Mouse (Mus musculus): ENCODE measurements around the gene Pbld1.
"Not testable (repeated sequence)": the region's sequence is repeated elsewhere in the genome, so short reads cannot be mapped to it uniquely, and the experiment has no call there.

Pbld1 gene

GRCm38 (mm10) chr10:63039867-63040628 lies 19.9 kb upstream of the Pbld1 start:
- no peak for DNase-seq (ENCODE audit: low spot score in 2 of 2)

GRCm38 (mm10) chr10:63043154-63043553 lies 16.8 kb upstream of the Pbld1 start:
- DNase-seq (ENCODE audit: low spot score in 2 of 2): no peak

DNA sequence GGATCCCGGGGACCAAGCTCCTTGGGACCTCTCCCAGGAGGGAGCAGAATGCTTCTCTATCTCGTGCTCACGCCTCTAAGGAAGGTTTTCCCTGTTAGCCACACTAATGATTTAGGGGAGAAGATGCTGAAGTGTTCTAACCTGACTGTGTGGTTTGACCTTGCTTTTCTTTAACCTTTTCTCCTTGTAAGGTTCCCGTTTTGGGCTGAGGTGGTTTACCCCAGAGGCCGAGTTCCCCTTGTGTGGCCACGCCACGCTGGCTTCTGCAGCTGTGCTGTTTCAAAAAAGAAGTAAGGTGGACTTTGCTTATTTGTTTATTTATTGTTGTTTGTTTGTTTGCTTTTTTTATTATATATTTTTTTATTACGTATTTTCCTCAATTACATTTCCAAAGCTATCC lies 12.2 kb upstream of the Pbld1 start:
- DNase-seq (ENCODE audit: low spot score in 2 of 2): no peak

DNA sequence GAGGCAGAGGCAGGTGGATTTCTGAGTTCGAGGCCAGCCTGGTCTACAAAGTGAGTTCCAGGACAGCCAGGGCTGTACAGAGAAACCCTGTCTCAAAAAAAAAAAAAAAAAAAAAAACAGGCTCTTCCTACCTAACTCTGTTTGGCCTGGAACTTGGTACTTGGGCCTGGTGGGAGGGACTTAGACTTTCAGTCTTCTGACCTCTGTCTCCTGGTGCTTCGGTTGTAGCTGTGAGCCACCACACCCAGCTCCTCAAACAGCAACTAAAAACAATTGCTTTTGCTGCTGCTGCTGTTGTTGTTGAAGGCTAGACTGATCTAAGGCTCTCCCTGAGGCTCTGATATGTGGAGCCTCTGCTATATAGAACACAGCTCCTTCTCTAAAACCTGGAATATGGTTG lies 10.9 kb upstream of the Pbld1 start:
- no peak for DNase-seq (ENCODE audit: low spot score in 2 of 2)

DNA sequence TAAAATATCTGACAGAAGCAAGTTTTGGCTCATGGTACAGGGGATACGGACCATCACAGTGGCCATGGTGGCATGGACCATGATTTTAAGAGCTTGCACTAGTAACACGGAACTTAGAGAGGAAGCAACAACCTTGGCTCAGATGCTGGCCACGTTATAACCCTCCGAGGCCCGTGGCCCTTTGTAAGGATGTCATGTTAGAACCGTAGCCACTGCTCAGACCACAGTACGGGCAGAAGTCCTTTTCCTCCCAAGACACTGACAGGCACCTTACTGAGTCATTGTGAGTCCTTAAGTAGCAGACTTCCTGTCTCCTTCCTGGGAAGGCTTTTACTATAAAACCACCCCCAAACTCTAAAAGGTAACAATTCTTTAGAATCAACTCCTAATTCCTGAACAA lies 8.7 kb upstream of the Pbld1 start:
- DNase-seq (ENCODE audit: low spot score in 2 of 2): no peak

GRCm38 (mm10) chr10:63052011-63052410 lies 8.0 kb upstream of the Pbld1 start:
- DNase-seq (ENCODE audit: low spot score in 2 of 2): no peak

GRCm38 (mm10) chr10:63053007-63053406 lies 7.0 kb upstream of the Pbld1 start:
- DNase-seq (ENCODE audit: low spot score in 2 of 2): peak; percentile 33 to 39

GRCm38 (mm10) chr10:63054071-63054470 lies 5.9 kb upstream of the Pbld1 start:
- not testable (repeated sequence) for DNase-seq (ENCODE audit: low spot score in 2 of 2)

DNA sequence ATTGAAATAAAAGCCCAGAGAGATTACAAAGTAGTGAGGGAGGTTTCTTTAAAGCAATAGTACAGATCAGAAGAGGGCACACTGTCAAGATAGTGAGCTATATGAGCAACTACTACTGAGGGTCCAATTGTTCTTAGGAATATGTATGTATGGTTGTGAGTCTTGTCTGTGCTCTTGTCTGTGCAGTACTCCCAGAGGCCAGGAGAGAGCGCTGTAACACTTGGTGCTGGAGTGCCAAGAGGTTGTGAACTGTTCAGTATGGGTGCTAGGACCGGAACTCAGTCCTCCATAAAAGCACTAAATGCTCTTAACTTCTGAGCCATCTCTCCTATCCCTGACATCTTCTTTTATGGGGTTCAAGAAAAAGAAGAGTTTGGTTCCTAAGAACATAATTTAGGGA lies 5.4 kb upstream of the Pbld1 start:
- no peak for DNase-seq (ENCODE audit: low spot score in 2 of 2)

DNA sequence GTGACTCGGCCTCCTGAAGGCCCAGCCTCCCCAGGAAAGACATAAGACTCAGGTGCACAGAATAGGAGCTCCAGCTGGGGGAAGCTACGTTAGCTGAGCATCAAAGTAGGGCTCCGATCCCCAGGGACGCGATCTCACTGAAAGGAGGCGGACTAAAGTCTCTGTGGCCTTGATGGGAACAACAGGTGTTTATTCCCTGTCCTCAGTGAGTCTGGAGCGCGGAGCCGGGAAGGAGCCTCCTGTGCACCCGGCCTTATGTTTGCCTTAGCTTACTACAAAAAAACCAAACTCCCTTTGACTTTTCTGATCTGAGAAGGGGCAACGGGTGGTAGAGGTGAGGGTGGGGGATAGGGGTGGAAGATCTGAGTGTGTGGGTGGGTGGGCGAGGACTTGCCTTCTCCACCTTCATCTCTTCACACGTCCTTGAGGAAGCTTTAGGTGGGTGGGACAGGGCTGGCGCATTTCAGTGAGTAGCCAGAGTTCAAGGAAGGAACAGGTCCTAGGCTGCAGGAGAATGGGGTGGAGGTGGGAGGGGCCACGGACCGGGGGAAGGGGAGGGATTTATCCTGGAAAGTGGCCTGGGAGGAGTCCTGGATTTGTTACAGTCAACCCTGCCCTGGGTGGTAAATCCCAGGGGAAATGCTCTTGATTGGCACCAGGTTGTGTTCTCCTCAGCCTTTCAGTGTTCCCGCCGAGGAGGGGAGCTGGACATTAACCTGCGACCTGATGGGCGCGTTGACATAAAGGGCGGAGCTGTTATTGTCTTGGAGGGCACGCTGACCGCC lies 2.8 kb upstream of the Pbld1 start:
- no peak for DNase-seq (ENCODE audit: low spot score in 2 of 2)

DNA sequence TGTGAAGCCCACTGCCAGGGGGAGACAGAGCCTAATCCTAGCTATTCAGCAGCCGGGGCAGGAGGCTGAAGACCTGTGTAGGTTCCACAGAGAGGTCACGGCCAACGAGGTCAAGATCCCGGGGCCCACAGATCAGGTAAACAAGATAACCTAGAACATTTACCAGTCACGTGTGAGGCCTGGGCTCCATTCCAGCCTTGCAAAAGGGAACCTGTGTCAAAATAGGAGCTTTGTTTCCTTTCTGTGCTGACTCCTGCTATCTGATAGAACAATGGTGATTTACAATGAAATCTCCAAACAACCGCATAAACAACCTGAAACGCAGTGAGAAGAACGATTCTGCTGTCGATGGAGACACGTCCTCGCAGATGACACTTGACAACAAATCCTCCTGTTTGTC lies 444 bp downstream of the Pbld1 start:
- DNase-seq (ENCODE audit: low spot score in 2 of 2): peak; percentile 57 to 66

GRCm38 (mm10) chr10:63061266-63061665 lies 1.3 kb downstream of the Pbld1 start:
- no peak for DNase-seq (ENCODE audit: low spot score in 2 of 2)

DNA sequence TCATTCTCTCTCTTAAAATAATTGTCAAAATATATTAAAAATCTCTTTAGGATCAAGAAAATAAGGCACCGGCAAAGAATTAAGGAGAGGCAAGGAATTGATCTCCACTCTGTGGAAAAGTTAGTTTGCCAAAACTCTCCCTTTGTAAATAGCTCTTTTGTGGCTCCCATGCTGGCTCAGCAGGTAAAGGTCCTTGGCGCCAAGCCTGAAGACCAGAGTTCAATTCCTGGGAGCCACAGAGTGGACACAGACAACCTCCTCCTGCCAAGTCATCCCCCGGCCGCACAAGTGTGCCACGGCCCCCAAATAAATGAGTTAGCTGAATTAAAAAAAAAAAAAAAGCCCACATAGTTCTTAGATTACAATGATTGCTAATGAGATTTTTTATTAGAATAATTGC lies 2.7 kb downstream of the Pbld1 start:
- no peak for DNase-seq (ENCODE audit: low spot score in 2 of 2)

DNA sequence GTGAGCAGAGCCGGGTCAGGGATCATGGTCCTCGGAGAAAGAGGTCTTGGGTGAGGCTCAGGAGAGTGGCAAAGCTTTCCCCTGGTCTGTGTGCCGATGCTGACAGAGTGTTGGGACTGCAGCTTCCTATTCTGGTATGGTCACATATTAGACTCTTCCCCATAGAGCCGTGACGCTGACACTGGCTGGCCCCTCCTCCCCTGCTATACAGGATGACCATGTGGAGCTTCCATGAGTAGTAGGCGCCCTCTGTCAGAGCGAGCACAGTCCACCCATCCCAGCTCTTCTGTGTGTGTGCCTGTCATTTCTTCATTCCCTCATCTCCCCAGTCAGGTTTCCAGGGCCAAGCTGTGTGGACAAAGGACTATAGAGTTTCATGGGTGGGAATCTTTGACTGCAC lies 3.4 kb downstream of the Pbld1 start:
- DNase-seq (ENCODE audit: low spot score in 2 of 2): no peak

- no peak for DNase-seq (ENCODE audit: low spot score in 2 of 2)
These were observed 4.6 kb downstream of the Pbld1 start for GRCm38 (mm10) chr10:63064516-63064915.

- DNase-seq (ENCODE audit: low spot score in 2 of 2): no peak
These were observed 5.6 kb downstream of the Pbld1 start for GRCm38 (mm10) chr10:63065561-63065960.

DNA sequence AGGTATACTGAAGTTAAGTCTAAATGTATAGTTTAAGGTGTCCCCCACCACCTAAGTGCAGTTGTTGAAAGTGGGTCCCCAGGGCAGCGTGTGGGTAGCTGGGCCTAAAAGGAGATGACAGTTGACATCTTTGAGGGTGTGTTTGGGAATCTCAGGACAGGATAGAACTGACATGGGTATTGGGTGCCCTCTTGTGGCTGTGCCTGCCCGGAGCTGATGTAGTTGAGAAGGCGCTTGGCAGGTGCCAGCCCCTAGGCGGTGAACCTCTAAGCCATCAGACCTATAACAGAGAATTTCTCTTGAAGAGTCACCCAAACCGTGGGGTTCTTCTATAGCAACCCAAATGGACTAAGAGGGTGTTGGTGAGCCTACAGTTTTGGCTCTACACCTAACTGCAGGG lies 6.0 kb downstream of the Pbld1 start:
- DNase-seq (ENCODE audit: low spot score in 2 of 2): peak; percentile 61

- no peak for DNase-seq (ENCODE audit: low spot score in 2 of 2)
These were observed 26.3 kb downstream of the Pbld1 start for GRCm38 (mm10) chr10:63086304-63086703.

DNA sequence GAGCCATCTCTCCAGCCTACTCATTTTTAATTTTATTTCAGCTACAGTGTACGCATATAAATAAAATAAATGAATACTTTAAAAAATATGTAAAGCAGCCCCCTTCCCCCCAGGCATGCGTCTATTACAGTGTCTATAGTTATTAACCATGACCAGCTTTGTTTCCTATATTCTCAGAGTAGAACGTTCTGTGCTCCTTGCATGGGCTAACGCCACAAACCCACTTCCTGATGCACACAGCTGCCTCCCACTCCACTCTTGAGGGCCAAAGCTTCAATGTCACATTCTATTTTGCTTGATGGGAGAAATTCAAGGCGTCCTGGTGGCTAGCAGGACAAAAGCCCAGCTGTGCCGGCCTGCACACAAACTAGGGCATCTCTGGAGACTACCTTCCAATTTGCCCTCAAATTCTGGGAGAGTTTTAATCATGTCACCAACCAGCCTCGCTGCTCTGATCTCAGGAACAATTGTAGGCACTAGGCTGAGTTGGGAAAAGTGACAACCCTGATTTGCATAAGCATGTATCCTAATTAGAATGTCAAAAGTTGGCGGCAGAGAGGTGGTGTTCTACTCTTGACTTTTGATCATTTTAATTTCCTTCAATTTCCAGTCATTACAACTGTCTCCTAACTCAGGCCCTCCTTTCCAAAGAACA lies 29.3 kb downstream of the Pbld1 start:
- no peak for DNase-seq (ENCODE audit: low spot score in 2 of 2)

GRCm38 (mm10) chr10:63089758-63090571 lies 30.0 kb downstream of the Pbld1 start:
- no peak for DNase-seq (ENCODE audit: low spot score in 2 of 2)

DNA sequence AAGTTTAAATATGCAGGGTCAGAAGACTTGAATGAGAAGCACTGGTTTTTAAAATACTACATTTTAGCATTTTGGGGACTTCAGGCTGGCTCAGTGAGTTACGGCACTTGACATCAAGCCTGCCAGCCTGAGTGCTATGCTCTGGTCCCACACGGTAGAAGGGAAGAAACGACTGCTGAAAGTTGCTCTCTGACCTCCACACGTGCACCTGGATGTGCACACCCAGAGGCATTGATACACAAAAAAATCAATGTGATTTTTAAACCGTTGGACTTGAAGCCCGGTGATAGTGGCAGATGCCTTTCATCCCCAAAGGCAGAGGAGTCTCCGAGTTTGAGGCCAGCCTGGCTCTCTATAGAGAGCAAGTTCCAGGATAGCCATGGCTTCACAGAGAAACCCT lies 32.0 kb downstream of the Pbld1 start:
- no peak for DNase-seq (ENCODE audit: low spot score in 2 of 2)
